Mouse (Mus musculus): ENCODE measurements around the gene Slc7a9.

Gene Slc7a9

DNA sequence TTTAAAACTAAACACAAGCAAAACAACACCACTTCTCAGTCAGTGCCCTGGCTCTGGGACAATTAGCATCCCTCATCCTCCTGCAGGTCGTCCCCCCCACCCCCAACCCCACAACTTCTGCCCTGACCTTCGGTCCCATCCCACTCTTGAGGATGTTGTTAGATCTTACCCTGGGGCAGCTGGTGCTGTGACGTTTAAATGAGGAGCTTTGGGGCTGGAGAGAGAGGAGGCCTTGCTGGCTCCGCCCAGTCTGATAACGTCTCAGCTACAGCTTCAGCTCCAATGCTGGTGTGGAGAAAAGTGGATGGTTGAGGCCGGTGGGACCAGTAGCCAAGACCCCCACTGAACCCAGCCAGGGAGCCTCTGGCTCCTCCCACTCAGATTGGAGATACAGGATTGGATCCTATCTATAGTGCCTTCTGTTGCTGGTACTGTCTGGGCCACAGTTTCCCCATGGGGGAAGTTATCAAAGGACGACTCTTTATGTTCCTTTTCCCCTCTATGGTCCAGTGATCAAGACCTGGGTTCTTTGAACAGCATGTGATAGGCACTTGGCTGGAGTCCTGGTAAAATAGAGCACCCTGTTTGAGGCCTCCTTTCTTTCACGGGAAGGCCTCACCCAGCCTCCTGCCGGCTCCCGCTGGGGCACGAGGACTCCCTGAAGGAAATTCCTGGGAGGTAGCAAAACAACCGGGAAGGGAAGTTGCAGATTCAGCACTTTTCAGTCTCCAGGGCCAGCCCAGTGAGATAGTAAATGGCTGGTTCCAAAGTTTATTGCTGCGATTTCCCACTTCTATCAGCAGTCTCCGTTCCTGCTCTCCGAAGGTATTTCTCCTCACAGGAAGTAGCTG lies at the start of gene Slc7a9:
Gene Slc7a9 (plus strand): TSS at position 801 of the 851 bp plus-strand sequence.
- no peak for DNase-seq (ENCODE audit: low spot score in 2 of 2)

DNA sequence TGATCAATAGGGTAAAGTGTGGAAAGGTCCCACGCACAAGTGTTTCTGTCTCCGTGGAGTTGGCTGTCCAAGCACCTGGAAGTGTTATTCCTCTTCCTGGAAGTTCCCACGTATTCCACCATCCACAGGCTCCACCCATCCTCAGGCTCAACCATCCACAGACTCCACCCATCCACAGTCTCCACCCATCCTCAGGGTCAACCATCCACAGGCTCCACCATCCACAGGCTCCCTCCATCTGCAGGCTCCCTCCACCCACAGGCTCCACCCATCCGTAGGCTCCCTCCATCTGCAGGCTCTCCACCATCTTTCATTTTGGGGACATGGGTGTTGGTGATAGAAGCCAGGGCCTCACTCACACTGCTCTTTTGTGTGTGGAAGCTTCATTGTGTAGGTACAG lies 47.4 kb upstream of the Slc7a9 start:
- no peak for DNase-seq (ENCODE audit: low spot score in 2 of 2)

DNA sequence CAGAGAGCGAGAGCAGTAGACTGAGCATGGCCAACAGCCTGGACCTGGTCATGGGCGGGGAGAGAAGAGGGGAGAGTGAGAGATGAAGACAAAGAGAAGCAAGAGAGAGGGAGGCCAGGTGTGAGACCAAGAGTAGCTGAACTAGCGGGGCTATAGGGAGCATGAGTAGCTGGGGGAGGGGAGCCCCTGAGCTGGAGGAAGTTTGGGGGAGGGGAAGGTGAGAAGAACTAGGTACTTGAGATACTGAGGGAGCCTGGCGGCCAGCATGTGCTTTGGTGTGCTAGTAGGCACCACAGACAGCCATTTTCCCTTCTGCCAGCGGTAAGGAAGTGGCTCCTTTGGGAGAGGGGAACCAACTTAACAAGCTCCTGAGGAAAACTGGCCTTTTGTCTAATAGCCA lies 33.4 kb upstream of the Slc7a9 start:
- DNase-seq (ENCODE audit: low spot score in 2 of 2) = no peak

DNA sequence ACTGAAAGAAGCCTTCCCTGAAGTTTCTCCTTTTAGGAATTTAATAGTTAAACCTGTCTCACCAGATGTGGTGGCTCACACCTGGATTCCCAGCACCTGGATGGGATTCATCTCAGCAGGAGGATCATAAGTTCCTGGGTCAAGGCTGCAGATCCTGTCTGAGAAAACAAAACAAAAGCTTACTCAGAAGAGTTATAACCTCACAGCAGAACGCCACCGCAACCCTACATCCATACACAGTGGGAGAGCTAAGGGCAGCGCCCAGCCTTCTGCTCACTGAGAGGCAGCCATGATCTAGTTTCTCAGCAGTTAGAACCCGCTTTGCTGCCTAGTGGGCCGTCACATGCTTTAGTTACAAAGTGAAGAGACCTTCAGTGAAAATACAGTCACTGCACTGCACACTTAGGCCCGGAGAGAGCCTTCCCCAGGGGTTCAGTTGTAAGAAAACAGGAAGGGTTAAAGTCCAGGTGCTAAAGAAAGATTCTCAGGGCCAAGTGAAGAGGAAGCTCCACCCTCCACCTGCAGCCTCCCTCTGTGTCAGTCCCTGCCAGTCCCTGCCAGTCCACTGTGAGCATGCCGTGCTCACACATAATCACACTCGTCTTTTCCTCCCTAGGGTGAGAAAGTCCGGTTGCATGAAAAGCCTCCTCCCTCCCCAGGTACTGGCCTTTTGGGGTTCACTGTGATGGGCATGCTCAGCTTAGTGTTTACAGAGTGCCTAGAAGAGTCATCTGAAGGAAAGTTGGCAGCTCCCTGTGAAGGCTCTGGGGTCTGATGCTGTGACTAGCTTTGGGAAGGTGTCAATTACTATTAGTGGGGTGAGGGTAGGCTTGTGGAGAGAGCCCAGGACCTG lies 32.6 kb upstream of the Slc7a9 start:
- DNase-seq (ENCODE audit: low spot score in 2 of 2) = no peak

DNA sequence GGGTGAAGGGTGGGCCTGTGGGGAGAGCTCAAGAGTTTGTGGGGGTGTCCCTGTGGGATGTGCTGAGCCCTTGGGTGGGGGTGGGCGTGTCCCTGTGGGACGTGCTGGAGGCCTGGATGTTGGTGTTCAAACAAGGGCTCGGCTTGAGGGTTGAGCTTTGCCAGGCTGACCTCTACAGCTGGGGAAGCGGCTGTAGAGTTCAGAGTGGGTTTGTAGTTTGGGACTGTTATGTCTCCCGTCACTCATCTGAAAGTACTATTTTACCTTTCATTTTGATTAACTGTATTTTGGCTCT lies 32.0 kb upstream of the Slc7a9 start:
- DNase-seq (ENCODE audit: low spot score in 2 of 2) = no peak

DNA sequence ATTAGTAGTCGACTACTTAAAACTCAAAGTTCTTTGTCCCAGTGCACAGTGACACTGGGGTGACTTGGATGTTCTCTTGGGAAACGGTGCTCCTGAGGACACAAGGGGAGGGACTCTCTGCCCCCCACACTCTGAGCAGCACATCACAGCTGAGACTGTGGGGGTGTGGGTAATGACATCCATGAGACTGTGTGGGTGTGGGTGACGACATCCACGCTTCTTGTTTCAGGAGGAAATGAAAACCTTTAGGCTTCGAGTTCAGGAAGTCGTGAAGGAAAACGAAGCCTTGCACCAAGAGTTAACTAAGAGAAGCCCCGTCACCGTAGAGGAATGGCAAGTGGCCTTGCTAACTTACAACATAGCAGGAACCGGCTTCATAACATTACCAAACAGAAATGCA lies 25.5 kb upstream of the Slc7a9 start:
- DNase-seq (ENCODE audit: low spot score in 2 of 2) = no peak

DNA sequence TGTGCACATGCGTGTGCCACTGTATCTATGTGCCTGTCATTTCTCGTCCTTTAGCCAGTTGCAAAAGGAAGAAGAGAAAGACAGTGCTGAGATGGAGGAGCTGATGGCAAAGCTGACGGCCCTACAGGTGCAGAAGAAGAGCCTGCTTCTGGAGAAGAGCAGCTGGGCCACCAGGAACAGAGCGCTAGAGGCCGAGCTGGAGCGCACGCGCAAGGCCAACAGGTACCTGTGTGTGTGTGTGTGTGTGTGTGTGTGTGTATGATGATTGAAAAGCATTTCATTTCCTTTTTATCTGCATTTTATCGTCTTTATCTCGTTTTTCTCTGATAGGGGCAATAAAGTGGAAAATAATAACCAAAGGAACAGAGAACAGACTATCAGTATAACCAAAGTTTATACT lies 20.4 kb upstream of the Slc7a9 start:
- DNase-seq (ENCODE audit: low spot score in 2 of 2) = no peak

DNA sequence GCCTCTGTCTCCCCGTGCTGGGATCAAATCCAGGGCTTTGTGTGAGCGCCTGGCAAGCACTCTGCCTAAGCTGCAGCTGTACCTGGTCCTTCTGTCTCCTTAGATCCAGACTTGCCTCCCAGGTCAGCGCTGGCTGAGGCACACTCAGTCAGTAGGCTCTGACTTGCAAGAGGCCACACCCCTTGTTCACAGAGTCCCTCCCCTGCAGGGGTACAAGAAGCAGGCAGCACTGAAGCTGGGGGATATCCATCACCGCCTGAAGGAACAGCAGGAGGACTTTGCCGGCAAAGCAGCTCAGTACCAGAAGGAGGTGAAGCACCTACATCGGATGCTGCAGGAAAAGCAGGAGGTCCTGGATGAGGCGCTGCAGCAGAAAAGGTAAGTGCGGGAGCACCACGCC lies 13.3 kb upstream of the Slc7a9 start:
- DNase-seq (ENCODE audit: low spot score in 2 of 2) = no peak

DNA sequence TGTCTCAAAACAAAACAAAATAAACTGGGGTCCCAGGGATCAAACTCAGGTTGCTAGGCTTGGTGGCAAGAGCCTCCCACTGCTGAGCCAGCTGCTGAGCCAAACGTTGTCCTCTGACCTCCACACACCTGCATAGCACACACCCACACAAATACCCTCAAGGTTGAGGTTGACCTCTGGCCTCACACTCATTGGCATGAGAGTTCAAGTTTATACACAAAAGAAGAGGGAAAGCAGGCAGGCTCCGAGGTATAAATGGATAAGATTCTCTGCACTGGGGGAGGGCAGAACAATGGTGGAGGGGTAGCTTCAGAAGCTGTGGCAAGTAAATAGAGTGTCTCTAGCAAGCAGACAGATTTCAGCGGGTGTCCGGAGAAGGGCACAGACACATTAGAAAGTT lies 1.1 kb upstream of the Slc7a9 start:
- DNase-seq (ENCODE audit: low spot score in 2 of 2) = no peak

DNA sequence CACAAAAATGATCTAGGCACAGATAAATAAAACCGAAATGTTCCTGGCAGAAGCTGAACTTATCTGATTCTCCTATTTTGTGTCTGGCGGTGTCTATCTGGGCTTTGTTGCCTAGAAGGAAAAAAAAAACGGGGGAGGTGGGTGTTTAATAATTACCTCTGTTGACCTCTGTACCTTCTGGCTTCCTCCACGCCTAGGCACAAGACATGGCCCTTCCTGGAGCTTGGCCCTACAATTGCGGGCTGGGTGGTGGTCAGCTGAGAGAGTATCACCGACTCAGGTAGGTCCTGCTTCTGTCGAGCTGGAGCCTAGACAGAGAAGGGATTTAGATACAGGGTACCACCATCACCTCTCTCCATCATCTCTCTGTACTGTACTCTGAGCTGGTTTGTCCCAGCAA lies 271 bp downstream of the Slc7a9 start:
- no peak for DNase-seq (ENCODE audit: low spot score in 2 of 2)

DNA sequence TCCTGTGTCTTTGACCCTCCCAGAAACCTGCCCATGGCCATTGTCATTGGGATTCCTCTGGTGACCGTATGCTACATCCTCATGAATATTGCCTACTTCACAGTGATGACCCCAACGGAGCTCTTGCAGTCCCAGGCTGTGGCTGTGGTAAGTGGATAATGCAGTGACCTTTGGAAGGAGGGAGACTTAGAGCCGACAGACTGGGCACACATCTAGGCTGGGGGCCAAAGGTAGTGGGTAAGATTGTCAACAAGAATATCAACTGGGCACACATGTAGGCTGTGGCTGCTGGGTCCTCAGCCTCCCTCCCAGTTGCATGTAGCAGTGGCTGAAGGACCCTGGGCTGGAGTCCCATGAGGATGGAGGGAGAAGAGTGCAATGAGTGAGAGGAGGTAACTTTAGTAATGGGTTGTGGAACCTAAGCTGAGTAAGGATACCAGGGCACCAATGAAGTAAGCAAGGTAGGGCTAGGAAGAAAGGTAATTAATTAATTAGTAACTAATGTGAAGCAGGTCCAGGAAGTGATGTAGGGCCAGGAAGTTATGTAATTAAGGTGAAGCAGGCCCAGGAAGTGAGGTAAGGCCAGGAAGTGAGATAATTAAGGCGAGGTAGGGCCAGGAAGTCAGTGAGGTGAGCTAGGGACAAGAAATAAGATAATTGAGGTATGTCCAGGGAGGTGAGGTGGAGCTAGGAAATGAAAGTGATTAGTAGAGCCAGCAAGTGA lies 7.7 kb downstream of the Slc7a9 start:
- no peak for DNase-seq (ENCODE audit: low spot score in 2 of 2)

DNA sequence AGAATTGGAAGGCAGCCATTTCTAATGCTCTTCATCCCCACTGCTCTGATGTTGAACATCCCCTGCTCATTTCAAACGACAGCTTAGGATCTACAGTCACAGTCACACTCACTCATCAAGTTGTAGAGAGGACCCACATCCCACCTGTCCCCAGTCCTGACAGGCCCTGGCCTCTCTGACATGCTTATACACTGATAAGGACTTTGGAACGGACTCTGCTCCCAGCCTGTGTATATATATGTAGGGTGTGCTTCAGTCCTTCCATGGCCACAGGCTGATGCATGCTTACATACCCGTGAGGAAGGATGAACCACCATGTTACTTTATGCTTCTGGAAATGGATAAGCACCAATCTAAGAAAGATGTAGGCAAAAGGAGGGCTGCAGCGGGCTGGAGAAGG lies 12.4 kb downstream of the Slc7a9 start:
- no peak for DNase-seq (ENCODE audit: low spot score in 2 of 2)

DNA sequence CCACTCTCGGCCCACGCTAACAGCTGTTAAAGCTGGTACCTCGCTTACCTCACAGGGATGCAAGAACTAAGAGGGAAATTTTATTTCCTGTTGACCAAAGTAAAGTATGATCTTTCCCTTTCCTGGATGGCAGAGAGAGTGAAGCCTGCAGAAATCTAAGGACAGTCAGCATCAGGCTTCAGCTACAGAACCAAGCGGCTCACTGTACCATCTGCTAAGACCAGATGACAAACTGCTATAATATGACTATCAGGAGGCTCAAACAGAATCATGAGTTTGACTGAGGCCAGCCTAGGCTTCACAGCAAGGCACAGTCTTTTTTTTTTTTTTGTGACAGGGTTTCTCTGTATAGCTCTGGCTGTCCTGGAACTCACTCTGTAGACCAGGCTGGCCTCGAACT lies 16.4 kb downstream of the Slc7a9 start:
- DNase-seq (ENCODE audit: low spot score in 2 of 2) = no peak

DNA sequence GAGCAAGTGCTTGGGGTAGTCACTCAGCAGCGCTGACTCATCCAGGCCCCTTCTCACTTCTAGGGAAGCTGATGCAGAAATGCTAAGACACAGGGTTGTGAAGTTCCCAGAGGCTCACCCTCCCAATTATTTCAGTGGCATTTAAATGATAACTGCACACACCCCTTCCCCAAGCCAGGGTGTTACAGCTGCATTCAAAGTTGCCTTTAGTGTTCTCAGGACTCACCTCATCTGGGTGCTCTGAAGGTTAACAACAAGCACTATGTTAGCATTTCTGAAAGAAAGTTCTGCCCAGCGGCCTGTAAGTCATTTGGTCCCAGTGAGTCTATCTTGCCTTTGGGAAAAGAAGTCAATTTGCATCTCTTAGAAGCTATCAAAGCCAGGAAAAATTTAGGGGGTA lies 19.3 kb downstream of the Slc7a9 start:
- DNase-seq (ENCODE audit: low spot score in 2 of 2) = no peak

DNA sequence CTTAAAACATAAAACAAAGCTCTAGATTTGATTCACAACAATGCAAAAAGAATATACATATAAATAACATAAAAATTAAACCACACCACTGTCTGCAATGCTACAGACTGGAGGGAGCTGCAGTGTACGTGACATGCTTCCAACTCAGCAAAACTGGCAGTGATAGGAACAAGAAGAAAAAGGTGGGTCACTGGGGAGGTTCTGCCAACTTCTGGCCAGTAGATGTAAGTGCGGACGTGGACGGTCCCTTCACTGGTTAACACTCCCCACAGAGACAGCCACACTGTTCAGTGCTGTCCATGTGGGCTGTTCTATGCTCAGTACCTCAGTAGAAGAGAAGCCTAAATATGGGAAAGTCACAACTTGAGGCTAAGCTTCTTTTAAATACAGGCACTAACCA lies 22.2 kb downstream of the Slc7a9 start:
- no peak for DNase-seq (ENCODE audit: low spot score in 2 of 2)

DNA sequence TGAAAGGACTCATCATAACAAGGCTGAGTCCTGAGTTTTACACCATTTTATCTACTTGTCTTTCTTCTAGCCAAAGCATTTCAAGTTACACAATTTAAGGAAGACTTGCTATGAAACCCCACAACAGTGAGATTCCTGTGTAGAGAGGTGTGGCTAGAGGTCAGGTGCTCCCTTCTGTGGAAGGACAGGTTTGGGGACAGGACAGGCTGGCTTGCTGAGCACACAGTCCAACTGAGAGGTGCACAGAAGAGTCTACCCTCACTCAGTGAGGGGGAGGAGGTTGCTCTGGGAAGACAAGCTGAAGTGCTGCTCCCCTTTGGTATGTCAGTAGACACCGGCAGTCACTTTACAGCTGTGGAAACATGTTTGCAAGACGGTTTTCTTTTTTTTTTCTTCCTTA lies 27.9 kb downstream of the Slc7a9 start:
- DNase-seq (ENCODE audit: low spot score in 2 of 2) = no peak

DNA sequence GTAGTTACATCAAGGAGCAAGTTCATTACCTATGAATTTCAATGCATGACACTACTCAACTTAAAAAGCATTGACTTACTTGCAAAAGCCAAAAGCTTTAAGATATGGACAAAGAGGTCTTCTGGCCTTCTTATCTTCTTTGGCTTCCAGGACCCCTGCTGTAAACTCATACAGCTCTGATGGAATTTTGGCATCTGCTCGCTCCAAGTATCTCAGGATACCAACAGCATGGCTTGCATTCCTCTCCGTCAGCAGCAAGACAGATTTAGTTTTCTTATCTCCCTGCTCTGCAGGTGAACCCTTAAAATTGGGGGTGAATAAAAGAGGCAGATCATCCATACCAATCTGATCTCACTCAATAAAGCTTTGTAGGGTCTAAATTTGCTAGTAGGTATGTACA lies 36.5 kb downstream of the Slc7a9 start:
- DNase-seq (ENCODE audit: low spot score in 2 of 2) = no peak

DNA sequence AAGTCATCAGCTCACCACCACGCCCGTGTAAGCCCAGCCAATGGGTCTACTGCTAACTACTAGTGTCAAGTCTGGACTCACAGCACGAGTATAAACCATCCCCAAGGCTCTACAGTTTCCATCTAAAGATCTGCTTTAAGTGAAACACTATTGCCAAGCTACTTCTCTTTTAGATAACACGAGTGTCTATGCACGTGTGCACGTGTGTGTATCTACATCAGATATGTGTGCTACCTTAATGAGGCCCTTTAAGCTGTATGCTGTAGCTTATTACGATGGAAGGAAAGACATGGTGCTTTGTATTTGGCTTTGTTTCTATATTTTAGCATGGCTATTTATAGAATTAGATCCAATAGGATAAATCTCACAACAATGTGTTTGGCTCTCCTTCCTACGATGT lies 38.0 kb downstream of the Slc7a9 start:
- no peak for DNase-seq (ENCODE audit: low spot score in 2 of 2)

DNA sequence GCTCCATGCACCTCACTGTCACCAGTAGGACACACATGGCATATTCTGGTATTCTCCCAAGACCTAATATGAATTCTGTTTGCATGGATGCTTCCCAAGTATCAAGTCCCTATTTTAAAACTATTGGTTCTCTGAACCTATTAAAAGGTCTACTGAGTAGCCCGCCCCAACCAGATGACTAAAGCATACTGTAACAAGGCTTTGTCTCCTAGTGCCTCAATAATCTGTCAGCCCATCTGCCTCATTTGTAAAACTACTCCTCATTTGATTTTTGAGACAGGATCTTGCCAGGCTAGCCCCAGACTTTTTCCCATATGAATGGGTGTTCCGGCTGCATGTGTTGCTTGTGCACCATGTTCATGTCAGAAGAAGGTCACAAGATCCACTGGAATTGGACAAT lies 41.6 kb downstream of the Slc7a9 start:
- DNase-seq (ENCODE audit: low spot score in 2 of 2) = no peak

DNA sequence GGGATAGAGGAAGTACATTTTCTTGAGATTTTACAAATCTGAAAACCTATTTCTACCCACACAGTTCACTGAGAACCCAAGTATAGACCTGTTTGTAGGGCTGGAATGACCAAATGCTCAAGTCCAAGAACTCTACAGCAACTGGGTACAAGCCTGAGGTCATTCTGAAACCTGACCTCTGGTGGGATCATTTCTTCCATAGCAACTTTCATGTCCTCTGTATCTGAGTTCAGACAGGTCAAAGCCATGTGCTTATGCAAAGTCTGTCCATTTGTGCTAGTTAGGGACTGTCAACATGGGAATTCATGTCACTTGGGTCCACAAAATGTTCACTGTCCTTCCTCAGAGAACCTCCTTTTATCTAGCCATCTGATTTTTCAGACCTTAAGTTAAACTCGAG lies 42.4 kb downstream of the Slc7a9 start:
- DNase-seq (ENCODE audit: low spot score in 2 of 2) = no peak

DNA sequence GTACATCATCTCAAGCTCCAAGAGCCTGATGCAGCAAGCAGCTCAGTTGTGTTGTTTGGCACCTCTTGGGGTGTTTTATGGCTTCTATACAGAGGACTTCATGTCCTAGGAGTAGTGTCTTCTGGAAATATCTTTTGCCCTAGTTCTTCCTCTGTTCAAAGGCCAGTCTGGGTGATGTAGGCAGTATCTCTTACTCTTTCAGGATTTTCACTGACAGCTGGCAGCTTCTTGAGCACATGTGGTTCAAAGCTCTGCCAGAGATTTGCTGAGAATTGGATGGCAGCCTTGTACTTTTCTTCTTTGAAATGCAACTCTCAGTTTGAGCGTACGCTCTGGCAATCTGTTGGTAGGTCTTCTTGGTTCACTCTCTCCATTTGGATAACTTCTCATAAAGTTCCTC lies 48.9 kb downstream of the Slc7a9 start:
- no peak for DNase-seq (ENCODE audit: low spot score in 2 of 2)

DNA sequence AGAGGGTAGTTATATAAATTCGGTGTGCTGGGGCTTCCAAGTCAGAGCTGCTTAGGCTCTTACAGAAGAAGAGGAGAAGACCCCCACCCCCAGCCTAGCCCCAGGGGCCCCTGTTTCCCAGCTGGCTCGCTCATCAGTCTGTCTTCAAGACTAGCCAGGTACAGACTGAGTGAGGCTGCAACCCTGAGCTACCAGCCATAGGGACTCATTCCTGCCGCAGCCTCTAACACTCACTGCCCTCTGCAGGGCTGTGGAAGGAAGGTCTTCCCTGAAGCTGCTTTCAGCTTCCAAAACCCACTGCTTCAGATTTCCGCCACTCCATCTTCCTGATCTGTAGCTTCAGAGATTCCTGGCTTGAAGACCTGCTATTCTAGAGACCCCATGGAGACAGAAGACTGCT lies 53.4 kb downstream of the Slc7a9 start:
- DNase-seq (ENCODE audit: low spot score in 2 of 2) = no peak

Data from frontal cortex, postnatal 14 days (tissue).